Mouse (Mus musculus): ENCODE measurements around the gene Pold1.

The Pold1 gene

GRCm38 (mm10) chr7:44581637-44582036, 33.0 kb upstream of the Pold1 start:
- in situ Hi-C loops (cut with MboI, MseI): no loop called here

- in situ Hi-C loops (cut with MboI, MseI): no loop called here
Measured at GRCm38 (mm10) chr7:44576333-44576844, 27.7 kb upstream of the Pold1 start.

- in situ Hi-C loops (cut with MboI, MseI): no loop called here
Measured at GRCm38 (mm10) chr7:44572956-44573484, 24.4 kb upstream of the Pold1 start.

- in situ Hi-C loops (cut with MboI, MseI): no loop called here
Measured at GRCm38 (mm10) chr7:44572213-44572701, 23.6 kb upstream of the Pold1 start, which contains the start of gene Napsa. Gene Napsa (plus strand): TSS chr7:44572380.

DNA sequence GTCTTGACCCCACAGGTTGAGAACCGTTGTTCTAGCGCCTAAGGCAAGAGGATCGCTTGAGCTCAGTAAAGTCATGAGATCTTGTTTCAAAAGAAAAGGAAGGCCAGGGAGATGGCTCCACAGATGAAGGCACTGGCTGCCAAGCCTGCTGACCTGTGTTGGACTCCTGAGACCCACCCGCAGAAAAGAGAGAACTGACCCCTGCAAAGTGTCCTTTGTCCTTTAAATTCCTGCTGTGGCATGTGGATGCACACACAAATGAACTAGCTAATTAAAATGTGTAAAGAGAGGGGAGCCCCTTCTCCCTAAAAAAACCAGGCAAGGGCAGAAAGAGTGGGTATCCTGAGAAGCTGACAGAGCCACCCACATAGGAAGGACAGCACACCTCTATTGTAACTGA, 23.2 kb upstream of the Pold1 start:
- in situ Hi-C loops (cut with MboI, MseI): no loop called here

DNA sequence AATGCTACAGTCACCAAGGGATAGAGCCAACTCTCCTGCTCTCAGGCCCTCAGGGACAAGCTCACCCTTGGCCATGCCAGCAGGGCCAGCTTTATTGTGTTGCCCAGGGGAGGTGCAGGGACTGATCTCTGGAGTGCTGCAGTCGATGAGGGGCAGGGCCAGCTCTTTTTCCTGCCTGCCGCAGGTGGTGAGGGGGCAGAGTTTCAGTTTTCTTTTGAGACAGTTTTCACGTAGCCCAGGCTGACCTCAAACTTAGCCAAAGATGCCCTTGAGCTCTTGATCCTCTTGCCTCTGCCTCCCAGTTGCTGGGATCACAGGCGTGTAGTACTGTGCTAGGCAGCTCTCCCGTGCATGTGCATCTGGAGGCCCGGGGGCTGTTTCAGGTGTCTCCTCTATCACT, 22.3 kb upstream of the Pold1 start:
- in situ Hi-C loops (cut with MboI, MseI): no loop called here

DNA sequence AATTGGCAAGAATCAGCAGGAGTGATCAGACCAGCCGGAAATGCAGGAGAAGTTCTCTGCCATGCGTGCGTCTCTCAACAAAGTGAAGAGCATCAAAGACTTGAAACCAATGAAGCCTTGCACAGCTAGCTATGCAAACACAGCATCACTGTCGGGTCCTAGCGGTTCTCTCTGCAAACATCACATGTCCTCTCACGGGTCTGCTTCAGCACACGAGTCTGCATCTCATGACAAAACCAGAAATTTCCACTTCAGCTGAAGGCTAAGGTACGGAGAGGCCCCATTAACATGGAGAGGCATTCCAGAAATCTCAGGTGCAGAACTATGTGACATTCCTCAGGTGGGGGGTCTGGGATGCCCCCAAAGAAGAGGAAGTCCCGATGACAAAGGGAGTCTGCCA, 20.2 kb upstream of the Pold1 start:
- in situ Hi-C loops (cut with MboI, MseI): no loop called here

DNA sequence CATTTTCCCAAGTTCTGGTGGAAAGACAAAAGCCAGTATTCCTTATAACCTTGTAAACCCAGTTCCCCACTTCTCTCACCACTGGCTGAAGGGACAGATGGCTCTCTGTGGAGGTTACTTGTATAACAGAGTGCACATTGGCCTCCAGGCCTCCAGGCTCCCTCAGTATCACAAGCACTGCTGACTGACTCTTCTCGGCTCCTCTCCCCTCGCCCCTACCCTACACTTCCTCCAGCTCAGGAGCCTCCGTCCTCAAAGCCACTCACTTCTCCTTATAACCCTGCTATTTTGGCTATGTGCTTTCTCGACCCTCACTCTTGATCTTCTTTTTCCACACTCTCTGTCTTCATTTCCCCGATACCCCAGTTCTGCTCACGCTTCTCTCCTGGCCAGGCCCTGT, 16.8 kb upstream of the Pold1 start:
- in situ Hi-C loops (cut with MboI, MseI): no loop called here

- in situ Hi-C loops (cut with MboI, MseI): no loop called here
Measured at GRCm38 (mm10) chr7:44564486-44564885, 15.8 kb upstream of the Pold1 start.

DNA sequence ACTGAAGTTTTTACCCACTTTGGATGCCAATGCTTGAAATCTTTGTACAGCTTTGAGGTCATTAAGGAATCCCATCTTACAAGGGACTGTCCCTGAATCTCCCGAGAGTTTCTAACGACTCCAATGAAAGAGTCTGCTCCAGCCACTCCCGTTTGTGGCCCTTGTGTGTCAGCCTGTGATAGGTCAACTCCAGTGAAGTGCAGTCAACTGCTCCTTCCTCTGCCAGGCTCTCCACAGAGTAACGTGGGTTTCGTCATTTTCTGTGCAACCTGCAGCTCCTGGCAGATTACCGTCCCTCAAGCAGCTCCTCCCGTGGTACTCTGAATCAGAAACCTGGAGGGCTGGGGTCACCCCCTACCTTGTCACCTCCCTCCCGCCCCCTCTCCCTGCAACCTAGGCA, 14.6 kb upstream of the Pold1 start:
- in situ Hi-C loops (cut with MboI, MseI): no loop called here

DNA sequence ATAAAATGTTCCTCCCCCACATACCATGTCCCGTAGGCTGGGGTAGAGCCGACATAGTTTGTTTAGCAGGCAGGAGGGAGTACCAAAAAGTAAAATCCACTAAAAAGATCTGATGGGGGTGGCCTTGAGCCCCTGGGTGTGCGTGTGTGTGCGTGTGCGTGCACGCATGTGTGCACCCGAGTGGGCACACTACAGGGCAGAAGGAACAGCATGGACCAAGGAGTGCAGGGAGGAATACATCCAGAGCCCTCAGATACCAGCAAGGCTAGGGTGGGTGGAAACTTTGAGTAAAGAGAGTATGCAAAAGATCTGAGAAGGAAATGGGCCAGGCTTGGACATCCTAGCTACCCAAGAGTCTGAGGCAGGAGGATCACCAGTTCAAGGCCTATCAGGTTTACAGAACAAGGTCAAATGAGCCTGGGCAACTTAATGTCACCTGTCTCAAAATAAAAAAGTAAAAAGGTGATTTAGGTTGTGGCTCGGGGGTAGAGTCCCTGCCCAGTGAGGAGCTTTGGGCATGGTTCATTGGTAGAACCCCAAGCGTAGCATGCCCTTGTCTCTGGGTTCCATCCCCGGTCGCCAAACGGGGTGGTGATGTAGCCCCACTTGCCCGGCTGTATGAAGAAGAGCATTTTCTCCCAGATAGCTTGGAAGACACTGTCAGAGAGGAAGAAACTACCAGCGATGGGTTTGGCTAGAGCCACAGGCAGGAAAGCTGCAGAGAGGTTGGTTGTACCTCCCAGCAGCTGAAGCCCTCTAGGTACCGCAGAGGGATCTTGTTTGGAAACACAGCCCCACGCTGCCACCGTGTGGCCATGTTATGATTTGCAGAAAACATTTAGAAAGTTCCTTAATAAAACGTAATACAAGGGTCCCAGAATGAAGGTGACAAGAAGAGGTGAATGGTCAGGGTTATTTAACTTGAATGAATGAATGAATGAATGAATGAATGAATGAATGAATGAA, 12.1 kb upstream of the Pold1 start:
- in situ Hi-C loops (cut with MboI, MseI): no loop called here

DNA sequence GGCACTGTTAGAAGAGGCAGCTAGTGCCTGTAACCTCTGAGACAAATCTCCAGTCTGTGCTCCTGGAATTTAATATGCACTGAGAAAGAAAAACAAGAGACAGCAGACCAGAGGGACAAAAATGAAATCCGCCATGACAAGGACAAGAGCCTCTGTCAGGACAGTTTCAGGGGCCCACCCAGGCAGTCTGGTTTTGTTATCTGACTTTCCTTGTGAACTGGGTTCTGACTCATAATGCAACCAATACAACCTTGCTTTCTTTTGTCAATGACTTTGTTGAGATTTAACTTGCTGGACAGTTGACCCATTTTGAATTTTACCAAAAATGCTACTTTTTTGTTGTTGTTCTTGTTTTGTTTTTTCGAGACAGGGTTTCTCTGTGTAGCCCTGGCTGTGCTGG, 9.0 kb upstream of the Pold1 start:
- in situ Hi-C loops (cut with MboI, MseI): loop anchor here (10.0 kb wide), 2 partner anchors 257 to 337 kb away; partner anchors contain the start of genes Atf5, Fuz, Il4i1 and Med25

- in situ Hi-C loops (cut with MboI, MseI): loop anchor here (5.0 to 10.0 kb wide), 3 partner anchors 57 to 341 kb away; partner anchors contain the start of genes Atf5, Emc10, Fam71e1 and Fuz
Measured at GRCm38 (mm10) chr7:44553826-44554225, 5.2 kb upstream of the Pold1 start, which contains the start of gene Nr1h2. Gene Nr1h2 (minus strand): TSS chr7:44553951.

DNA sequence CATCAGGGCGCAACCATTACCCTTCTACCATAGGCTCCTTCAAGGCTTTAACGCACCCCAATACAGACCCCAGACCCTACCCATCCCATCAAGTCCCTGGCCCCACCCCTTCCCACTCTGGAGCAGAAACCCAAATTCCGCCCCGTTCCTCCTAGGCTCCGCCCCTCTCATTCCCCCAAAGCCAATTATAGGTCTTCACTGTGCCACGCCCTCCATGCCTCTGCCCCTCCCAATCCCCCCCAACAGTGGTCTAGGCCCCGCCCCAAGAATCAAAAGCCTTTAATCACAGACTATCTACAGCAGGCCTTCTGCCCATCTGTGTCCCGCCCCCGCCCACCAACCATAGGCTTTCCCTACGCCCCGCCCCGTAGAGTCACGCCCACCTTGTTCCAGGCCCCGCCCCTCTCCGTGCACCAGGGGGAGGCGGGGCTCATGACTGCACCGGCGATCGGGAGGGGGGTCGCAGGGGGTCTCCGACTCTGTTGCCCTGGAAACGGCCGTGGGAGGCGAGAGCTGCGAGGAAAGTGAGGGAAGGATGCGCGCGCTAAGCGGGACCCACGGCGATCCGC, 4.6 kb upstream of the Pold1 start:
- in situ Hi-C loops (cut with MboI, MseI): loop anchor here (5.0 to 10.0 kb wide), 3 partner anchors 56 to 342 kb away; partner anchors contain the start of genes Atf5, Emc10, Fam71e1 and Fuz

DNA sequence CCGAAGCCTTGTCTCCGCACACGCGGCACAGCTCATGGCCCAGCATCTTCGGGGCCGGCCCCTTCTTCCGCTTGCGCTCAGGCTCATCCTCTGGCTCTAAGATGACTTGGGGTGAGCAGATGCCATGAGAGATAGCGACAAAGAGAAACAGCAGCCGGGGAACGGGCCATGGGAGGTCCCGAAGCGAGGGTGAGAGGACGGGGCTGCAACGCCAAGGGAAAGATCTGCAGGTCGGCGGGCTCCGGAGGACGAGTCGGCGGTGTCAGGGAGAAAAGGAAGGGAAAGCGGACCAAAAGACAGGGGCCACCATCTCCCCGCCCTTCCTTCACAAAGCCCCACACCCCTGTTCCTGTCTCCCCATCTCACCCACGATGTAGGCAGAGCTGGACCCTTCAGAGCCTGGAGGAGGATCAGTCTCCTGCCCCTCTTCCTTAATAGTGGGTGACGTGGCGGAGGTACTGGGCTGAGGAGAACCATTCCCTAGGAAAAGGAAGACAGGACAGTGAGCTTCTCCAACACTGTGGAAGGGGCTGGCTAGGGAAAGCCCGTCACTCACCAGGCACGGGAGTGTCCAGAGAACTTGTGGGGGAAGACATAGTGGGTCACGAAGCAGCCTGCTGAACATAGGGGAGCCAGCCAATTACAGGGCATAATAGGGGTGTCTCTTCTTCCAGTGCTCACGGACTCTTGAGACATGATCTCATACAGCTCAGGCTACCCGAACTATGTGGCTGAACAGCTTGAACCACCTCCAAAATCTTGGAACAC, 3.7 kb upstream of the Pold1 start:
- in situ Hi-C loops (cut with MboI, MseI): loop anchor here (5.0 to 10.0 kb wide), 3 partner anchors 55 to 342 kb away; partner anchors contain the start of genes Atf5, Emc10, Fam71e1 and Fuz

DNA sequence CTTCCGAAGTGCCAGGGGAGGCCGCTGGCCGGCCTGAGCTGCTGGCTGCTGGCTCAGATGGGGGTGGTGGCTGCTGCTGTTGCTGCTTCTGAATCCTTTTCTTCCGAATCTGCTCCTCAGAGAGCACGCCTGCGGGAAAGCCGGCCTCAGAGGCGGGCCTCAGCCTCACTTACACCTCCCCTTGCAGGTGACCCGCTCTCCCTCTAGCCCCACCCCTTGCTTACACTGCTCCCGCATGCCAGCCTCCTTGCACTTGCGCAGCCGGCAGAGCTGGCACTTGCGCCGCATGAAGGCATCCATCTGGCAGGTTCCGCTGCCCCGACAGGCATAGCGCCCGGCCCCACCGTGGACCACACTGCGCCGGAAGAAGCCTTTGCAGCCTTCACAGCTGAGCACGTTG, 3.1 kb upstream of the Pold1 start:
- in situ Hi-C loops (cut with MboI, MseI): loop anchor here (5.0 to 10.0 kb wide), 3 partner anchors 54 to 343 kb away; partner anchors contain the start of genes Atf5, Emc10, Fam71e1 and Fuz

GRCm38 (mm10) chr7:44551301-44551700, 2.7 kb upstream of the Pold1 start:
- in situ Hi-C loops (cut with MboI, MseI): loop anchor here (5.0 to 10.0 kb wide), 3 partner anchors 54 to 344 kb away; partner anchors contain the start of genes Atf5, Emc10, Fam71e1 and Fuz

DNA sequence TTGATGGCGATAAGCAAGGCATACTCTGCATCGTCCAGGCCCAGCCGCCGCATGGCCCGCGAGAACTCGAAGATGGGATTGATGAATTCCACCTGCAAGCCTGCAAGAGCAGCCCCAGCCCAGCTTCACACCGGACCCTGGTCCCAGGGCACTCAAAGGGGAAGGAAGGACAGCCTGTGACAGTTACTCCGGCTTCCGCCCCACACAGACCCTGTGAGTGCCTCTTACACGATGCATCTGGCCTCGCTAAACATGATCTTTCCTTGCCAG, 1.7 kb upstream of the Pold1 start:
- in situ Hi-C loops (cut with MboI, MseI): loop anchor here (5.0 to 10.0 kb wide), 3 partner anchors 53 to 344 kb away; partner anchors contain the start of genes Atf5, Emc10, Fam71e1 and Fuz

DNA sequence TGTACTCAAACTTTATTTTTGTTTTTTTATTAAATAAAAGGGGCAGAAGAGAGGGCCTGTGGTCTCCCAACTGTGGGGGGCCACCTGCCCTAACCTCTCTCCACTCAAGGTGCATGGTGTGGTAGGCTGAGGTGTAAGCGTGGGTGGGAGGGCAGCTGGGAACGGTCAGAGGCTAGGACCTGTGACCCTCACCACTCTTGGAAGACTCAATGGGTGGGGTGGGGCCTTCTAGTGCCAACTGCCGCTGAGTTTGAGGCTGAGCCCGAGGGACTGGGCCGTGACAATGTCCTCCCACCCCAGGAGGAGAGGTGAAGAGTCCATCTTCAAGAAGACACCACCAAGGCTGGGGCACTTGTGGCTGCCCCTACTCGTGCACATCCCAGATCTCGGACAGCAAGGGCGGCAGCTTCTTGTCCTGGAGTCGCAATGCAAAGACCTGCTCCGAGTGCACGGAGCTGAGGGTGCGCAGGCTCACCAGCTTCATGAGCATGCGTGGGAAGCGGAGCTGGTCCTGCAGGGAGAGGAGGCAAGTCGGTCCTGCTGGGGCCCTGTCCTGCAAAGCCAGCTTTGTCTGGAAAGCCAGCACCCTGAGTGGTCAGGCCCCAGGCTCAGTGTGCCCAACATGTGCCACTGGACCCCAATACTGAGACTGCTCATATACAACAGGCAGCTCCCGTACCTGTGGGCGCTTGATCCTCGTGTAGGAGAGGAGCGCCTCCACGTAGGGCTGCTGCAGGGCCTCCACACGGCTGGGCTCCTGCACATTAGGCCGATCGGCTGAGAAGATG, 1.2 kb upstream of the Pold1 start:
- in situ Hi-C loops (cut with MboI, MseI): loop anchor here (5.0 to 10.0 kb wide), 3 partner anchors 53 to 345 kb away; partner anchors contain the start of genes Atf5, Emc10, Fam71e1 and Fuz

DNA sequence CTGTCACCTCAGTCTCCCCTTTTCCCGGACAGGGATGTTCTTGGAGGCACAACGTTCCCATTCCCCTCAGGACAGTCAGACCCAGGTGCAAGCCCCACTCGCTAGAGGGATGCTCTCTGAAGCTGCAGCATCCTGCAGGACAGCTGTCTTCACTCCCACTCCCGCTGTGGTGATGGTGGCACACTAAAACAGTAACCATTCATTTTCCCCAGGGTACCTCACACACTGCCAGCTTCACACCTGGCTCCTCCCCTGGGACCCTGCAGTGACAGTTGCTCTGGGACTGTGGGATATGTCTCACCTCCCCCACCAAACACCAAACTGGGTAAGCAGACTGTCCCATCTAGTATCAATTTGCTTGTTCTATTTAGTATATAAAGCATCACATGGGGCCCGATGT, 924 bp downstream of the Pold1 start:
- in situ Hi-C loops (cut with MboI, MseI): no loop called here

Data from T-helper 2 cell (primary cell).